Mouse (Mus musculus) cerebellum, adult 18-20 months (tissue): ENCODE data around the gene Rhbg.
A peak's percentile ranks its signal among the peaks of the same experiment; 100 is the strongest.

Experiments
- DNase-seq, 2 experiments: peaks; one replicate each; pipeline ENCODE4 v3.0.0; 2021

The Rhbg gene

DNA sequence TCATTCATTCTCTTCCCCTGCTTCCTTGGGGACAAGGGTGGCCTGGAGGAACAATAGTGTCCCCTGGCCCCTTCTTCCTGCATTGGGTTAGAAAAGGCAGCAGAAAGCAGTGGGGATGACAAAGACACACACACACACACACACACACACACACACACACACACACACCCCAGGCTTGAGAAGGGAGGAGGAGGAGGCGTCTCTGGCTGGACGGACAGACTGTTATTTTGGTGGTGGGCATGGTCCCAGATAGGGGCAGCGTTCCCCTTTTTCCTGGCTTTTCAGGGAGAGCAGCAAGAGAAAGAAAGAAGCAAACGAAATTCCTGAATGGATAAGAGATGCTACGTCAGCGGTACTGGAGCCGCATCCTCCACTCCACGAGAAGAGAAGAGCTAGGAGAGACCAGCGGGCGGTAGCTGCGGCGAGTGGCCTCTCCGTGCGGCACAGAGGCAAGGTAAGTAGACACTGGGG lies 47.6 kb downstream of the Rhbg start:
- peak; percentile 79 for DNase-seq

DNA sequence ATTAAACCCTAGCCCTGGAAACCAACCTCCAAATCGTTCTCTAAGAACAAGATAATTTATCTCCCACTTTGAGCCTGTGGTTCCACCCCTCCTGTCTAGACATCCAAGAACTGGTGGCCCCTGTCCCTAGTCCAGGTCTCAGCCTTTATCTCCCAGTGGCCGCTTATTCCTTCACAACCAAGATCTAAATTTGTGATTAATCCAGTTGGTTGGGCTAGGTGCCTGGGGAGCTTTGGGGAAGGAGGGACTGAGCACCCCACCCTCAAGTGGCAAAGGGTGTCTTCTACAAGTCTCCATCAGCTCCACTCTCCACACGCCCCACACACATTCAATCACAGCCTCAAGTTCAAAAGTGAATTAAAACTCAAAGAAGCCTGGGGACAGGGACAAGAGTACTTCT lies 48.0 kb downstream of the Rhbg start:
- peak; percentile 21 to 41 for DNase-seq

DNA sequence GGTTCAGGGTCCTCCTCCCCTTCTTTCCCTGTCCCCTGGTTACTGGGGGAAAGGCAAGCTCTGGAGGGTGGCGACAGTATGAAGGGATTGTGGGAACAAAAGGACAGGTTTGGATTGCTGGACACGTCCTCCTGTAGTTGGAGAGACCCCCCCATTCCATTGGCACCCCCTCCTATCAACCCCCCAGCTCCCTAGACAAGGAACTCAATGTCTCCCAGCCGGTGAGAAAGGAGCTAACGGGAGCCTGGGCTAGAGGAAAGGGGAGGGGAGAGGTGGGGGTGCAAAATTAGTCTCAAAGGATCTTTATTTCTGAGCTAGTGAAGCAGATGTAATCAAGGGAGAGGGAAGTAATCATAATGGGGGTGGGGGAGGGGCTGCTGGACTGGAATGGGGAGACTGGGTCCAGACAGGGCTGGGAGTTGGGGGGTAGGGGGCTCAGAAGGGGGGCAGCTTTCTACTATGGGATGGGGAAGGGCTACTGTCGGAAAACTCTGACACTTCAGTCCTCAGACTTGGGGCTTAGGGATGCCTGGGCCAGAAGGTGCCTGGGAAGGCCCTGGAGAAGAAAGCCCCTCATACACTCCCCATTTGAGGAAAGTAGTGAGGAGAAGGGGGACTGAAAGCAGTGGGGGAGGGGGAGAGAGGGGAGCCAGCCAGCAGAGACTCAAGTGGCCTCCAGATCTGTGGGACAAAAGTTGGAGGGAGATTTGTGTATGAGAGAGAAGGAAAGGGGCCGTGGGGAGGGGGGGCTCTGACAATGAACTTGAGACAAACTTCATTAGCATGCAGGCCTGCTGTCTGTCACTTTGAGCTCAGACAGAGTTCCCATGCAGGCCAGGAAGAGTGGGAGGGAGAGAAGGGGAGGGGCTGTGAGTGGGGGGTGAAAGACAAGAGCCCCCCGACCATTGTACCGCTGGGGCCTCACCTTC lies 48.7 kb downstream of the Rhbg start:
- DNase-seq, result peak; percentile 25 to 28

DNA sequence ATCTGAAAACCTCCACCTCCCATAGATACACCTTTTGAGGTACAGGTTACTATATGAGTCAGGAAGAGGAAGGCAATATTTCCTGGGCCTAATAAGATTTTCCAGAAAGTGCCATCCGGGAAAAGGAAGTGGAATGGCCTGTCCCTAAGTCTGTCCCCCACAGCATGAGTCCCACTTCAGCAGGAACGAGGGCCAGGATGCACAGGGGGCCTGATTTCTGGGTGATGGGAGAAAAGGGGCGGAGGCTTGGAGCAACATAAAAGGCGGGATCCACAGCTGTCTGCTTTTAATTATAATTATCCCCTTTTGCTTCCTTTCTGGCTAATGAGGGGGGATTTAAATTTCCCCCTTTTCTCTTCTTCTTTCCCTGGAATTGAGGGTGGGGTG lies 49.3 kb downstream of the Rhbg start:
- DNase-seq, result peak; percentile 11 to 25

DNA sequence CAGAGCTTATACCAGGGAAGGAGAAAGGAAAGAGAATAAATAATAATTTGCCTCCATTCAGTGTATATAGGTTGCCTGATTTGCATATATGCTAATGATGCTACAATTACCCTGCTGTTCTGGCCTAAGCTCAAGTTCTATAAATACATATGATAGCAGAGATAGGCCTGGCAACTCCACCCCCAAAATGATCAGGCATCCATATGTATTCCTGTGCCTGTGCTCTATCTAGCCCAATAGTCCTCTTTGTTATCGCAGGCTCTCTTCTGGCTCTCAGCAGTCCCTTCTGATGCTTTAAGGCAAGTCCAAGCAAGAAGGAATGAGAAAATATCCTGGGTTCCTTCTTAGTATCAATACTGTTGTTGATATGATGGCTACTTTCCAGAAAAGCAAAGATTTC lies 49.8 kb downstream of the Rhbg start:
- DNase-seq, result peak; percentile 4 to 24

DNA sequence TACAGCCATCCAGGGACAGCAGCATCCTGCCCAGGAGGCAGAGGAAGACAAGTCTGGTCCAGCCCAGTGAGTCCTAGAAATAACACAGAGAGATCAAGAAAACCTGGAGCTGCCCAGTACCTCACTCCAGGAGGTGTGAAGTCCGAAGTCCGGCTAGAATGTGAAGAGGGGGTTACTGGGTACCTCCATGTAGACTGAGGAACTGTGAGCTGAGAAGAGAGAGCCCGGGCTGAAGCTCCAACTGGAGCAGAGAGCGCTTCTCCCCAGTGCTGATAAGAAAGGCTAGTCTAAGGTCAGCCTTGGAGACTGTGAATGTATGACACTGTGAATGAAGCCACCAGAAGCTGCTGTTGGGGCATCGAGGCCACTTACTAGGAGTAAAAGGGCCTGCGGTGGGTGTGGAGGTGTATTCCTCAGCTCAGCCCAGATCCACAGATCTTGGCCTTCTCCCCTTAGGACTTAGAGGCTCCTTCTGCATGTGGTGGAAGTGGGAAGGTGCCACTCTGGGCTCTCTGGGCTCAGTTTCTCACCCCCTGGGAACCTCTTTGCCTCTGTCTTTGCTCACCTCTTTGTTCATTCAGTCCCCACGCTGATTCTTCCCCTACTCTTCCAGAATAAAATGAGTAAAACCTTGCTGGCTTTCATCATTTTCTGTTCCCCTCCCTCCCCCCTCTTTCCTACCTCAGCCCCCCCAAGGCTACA lies 50.4 kb downstream of the Rhbg start:
- DNase-seq, result peak; percentile 9 to 37

DNA sequence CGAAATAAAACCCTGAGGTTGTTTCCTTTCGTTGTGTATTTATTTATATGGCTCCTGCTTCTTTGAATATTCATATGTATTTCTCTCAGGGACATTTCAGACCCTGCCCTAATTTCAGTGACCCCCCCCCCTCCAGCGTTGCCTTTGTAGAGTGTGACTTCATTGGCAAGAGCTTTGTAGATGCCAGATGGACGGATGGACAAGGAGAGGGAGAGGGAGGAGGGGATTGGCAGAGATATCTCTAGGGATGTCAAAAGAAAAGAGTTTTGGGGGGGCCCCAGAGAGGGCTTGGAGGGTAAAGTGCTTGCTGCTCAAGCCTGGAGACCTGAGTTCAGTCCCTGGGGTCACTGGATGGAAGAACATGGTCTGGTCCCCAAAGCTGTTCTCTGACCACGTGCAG lies 51.1 kb downstream of the Rhbg start:
- peak; percentile 26 to 39 for DNase-seq

DNA sequence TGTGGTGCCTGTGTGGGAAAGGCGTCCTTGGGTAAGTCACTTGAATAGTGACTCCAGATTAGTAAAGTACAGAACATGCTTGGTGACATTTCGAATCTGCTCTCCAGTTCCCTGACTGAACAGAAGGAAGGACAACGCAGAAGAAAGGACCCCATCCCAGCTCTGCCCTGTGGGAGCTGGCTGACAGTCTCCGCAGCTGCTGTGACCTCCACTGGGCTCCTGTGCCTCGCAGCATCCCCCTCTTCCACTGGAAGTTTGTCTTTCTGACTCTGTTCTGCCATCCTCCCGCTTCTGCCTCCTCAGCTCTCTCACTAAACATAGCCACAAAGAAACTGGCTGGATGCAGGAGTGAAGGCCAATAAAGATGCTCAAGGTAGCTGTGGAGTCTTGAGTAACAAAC lies 51.5 kb downstream of the Rhbg start:
- peak in 1 of 2 experiments; percentile 7 for DNase-seq

DNA sequence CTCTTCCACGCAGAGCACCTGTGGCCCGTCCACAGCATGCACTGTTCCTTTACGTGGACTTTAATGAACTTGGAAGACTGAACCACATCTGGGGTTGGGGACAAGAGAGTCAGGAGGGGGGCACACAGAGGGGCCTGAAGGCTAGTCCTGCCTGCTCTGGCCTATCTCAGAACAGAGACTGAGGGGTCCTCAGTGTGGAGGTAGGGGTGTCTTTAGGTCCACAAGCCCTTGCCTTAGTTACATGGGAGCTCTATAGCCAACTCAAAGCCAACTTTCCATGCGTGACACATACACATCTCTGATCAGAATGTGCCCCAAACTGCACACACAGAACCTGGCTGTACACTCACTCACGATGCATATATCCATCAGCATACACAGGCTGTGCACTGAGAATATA lies 52.9 kb downstream of the Rhbg start:
- DNase-seq, result peak in 1 of 2 experiments; percentile 10

DNA sequence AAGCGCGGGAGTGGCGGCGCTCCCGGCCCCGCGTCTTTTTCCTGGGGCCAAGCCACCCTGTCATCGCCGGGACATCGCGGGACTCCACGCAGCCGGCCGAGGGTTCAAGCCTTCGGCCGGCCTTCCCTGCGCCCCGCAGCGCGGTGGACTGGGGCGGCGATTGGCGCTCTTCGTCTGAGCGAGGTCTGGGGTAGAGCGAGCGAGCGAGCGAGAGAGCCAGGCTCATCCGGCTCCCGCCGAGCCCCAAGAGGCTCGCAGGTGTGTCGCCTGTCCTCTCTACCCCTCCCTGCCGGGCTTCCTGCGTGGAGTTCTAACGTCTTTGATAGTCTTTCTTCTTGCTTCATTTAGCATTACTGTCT lies 53.6 kb downstream of the Rhbg start:
- DNase-seq, result peak in 1 of 2 experiments; percentile 40

DNA sequence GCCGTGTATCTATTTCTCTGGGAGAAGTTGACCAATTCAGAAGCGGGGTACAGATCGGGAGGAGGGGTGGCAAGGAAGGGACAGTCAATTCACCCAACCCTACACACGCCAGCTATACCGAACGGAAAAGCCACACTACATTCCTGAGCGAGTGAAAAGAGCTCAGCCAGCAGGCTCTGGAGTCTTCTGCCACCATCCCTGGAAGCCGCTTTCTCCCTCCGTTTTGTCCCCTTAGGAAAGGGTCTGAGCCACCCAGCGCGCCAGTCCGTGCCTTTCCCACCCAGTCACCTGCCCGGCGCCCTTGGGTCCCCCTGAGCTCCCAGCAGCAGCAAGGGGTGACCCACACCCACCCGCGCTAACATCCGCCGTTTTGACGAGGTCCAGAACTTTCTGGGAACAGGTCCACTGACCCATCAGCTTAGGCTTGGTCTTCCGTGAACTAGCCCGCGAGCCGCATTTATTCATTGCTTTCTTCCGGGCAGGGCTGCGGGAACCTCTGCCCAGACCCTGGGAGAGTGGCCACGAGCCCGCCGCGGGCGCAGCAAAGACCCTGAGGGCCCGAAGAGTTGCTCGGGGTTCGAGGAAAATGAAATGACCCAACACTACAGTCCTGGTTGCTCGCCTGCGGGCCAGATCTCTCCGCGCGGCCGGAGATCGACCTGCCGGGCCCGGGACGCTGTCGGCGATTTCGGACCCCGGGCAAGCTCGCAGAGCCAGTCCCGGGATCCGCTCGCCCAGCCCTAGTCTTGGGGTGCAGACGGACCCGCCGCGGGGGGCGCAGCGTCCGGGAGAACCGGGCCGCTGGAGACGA lies 54.1 kb downstream of the Rhbg start:
- DNase-seq, result peak; percentile 51 to 74

DNA sequence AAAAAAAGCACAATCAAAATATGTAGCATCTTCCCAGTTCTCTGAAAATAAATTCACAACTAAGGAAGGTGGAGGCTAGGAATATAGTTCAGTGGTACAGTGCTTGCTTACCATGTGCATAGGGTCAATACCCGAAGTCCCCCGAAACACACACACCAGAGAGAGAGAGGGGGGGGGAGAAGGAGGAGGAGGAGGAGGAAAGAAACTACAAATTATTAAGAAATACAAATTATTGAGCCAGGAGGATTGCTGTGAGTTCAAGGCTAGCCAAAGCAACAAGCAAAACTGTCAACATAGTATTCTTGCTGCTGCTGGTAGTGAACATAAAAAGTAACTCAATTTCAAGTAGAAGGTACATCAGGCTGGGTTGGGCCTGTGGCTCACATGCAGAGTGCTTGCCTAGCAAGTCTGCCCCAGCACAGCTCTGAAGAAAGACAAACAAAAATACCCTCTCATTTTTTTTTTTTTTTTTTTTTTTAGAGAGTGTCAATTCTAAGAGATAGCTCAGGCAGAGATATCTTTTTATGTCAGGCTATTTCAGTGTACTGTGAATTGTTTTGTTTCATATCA lies 54.9 kb downstream of the Rhbg start:
- peak in 1 of 2 experiments; percentile 9 for DNase-seq

DNA sequence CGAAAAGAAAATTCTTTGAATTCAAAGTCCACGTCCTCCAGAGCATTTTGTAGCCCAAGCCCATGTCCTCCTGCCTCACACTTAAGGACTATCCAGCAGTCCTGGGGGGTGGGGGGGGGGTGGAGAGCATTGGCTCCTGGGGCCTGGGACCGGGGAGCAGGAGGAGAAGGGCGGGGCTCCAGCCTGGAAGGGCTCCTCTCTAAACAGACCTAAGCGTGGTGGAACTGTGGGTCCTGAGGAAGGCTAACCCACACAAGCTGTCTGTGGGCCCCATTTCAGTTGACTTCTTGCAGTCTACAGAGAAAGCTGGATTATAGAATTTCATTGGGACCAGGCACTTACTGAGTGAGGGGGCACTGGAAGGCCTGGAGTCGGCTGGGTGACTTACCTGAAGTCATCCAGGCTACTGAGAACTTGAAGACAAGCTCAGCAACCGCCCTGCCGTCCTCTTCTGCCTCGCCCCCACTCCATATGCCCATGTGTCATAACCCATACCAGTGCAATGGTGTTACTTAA lies 55.9 kb downstream of the Rhbg start:
- DNase-seq, result peak in 1 of 2 experiments; percentile 2

DNA sequence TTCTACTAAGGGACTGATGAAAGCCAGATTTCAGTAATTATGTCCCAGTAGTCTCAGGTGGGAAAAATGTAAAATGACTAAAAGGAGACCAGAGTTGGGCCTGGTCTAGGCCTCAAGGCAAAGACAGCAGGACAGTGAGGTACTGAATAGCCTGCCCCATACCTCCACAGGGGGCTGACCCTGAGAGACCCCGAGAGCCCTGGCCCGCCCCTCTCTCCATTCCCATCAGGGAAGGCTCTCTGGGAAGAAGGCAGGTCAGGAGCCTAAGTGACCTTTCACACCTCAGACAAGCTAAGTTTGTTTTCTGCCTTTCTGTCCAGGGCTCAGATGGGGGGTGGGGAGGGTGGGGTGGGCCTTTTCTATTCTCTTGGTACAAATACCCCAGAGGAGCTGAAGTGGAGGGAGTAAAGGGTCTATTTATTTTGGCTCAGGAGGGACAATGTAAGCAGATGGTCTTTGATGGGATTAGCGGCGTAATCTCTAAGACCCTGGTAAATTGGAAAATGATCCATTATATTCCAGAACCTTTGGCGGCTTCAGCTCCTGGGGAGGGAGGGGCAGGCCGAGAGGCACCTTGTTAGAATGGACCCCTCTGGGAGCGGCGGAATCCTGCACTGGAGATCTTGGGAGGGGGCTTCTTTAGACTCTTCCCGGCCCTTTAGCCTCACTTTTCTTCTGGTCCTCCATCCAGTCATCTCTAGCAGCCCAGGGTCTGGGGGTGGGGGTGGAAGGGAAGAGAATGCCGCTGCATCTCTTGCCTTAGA lies 56.6 kb downstream of the Rhbg start:
- DNase-seq, result peak in 1 of 2 experiments; percentile 3
